In the genomic region with DNA sequence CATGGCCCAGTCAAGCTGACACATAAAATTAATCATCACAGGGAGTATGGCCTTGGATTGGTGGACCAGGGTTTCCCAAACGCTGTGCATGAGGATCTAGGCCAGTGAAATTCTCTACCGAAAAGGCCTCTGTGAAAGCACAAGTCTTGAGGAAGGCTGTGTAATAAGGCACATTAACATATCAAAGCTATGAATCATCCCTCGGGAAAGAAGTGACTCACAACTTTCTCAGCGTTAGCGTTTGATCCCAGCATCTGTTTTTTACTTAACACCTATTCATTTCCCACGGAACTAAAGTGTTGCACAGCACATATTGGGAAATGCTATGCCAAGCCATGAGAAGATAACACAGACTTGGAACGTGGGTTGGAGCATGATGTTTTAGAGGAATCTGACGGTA, we compare ENCODE assay signal across 10 mouse cellular contexts. TPM values are rescaled to one million over a fixed set of nuclear protein-coding genes. Genes with fewer than 3 reads are reported as not detected.
DNase-seq lines count a peak whose midpoint lies in the region; ATAC-seq and TF ChIP-seq lines count a peak whose summit lies in the region.
"Had no signal": no experiment of that assay in that cellular context is flagged by ENCODE, and none has a peak within 500 bp of the region (broad histone marks: within the 10 kb centered on the region; RNA-seq: fewer than 3 reads in every experiment).

No protein-coding gene starts in this region.

- H3K27me3 ChIP-seq in forebrain, embryonic 10.5 days (ENCODE audit: poor library complexity, severe bottlenecking): peaks cover 18% of the 10 kb centered on the region
- H3K27me3 ChIP-seq in forebrain, embryonic 15.5 days: no peaks in the 10 kb centered on the region
- H3K27me3 ChIP-seq in intestine, postnatal 0 days (replicated peaks; ENCODE audit: control insufficient read depth, insufficient read depth, low read length): no peaks in the 10 kb centered on the region
- no peaks in the 10 kb centered on the region for H3K27me3 ChIP-seq in stomach, postnatal 0 days (ENCODE audit: control insufficient read depth, insufficient read depth, low read length)
- H3K27me3 ChIP-seq: liver, embryonic 15.5 days had no signal

- no peak for TF ChIP-seq EP300 in stomach, postnatal 0 days (optimal IDR thresholded peaks at IDR 0.05)

- no peak for ATAC-seq in forebrain, embryonic 15.5 days (replicated peaks)
- peak; percentile 53 for ATAC-seq in intestine, postnatal 0 days
- ATAC-seq in stomach, postnatal 0 days (ENCODE audit: low FRiP score, low TSS enrichment): peak; percentile 84
- no peak for ATAC-seq in granulocyte monocyte progenitor cell, adult 5-6 weeks (replicated peaks; ENCODE audit: poor library complexity, severe bottlenecking)

- 62% methylated on average over 8 of the region's 8 CpGs for WGBS in forebrain, embryonic 10.5 days
- 13% methylated on average over 8 of the region's 8 CpGs for WGBS in forebrain, embryonic 15.5 days
- 21% methylated on average over 8 of the region's 8 CpGs for WGBS in intestine, postnatal 0 days
- 17% methylated on average over 8 of the region's 8 CpGs for WGBS in stomach, postnatal 0 days

- H3K4me1 ChIP-seq in forebrain, embryonic 10.5 days: peaks cover 51% of the 10 kb centered on the region
- H3K4me1 ChIP-seq in forebrain, embryonic 15.5 days: 0 out of 2 replicates have a peak, but pooled peaks cover 6% of the 10 kb centered on the region
- 0 out of 2 replicates have a peak, but pooled peaks cover 2% of the 10 kb centered on the region for H3K4me1 ChIP-seq in intestine, postnatal 0 days (replicated peaks; ENCODE audit: control insufficient read depth, insufficient read depth, low read length)
- no peaks in the 10 kb centered on the region for H3K4me1 ChIP-seq in stomach, postnatal 0 days (replicated peaks; ENCODE audit: control insufficient read depth, insufficient read depth)
- H3K4me1 ChIP-seq: liver, embryonic 15.5 days had no signal

- H3K27ac ChIP-seq in forebrain, embryonic 10.5 days: peak overlapping the region; percentile 72
- H3K27ac ChIP-seq in forebrain, embryonic 15.5 days (replicated peaks): no peak overlapping the region
- H3K27ac ChIP-seq in intestine, postnatal 0 days (ENCODE audit: low read depth, low read length): no peak overlapping the region
- peak overlapping the region; percentile 36; the same call in 1 of the 2 replicates for H3K27ac ChIP-seq in stomach, postnatal 0 days (replicated peaks)
- H3K27ac ChIP-seq: liver, embryonic 15.5 days had no signal

- H3K36me3 ChIP-seq in forebrain, embryonic 10.5 days (replicated peaks): no peaks in the 10 kb centered on the region
- no peaks in the 10 kb centered on the region for H3K36me3 ChIP-seq in forebrain, embryonic 15.5 days
- H3K36me3 ChIP-seq in intestine, postnatal 0 days (ENCODE audit: control insufficient read depth, insufficient read depth): no peaks in the 10 kb centered on the region
- no peaks in the 10 kb centered on the region for H3K36me3 ChIP-seq in stomach, postnatal 0 days (ENCODE audit: control insufficient read depth, insufficient read depth, low read length)
- H3K36me3 ChIP-seq: liver, embryonic 15.5 days had no signal

- H3K9ac ChIP-seq in forebrain, embryonic 15.5 days (replicated peaks): no peak overlapping the region
- no peak overlapping the region for H3K9ac ChIP-seq in intestine, postnatal 0 days (ENCODE audit: low read depth, low read length)
- no peak overlapping the region for H3K9ac ChIP-seq in stomach, postnatal 0 days (ENCODE audit: low read length)
- H3K9ac ChIP-seq: liver, embryonic 15.5 days had no signal

- no peak for DNase-seq in forebrain, embryonic 10.5 days (ENCODE audit: extremely low spot score, low spot score)
- peak; percentile 79 for DNase-seq in right cerebral cortex, adult 18-20 months
- no peak for DNase-seq in right cerebral cortex, postnatal 4 days
- DNase-seq in stomach, postnatal 0 days (ENCODE audit: low spot score): peak; percentile 41
- no peak for DNase-seq in liver
- DNase-seq: kidney, adult 18-20 months had no signal

- no peak for TF ChIP-seq CTCF in intestine, postnatal 0 days (IDR thresholded peaks at IDR 0.05; ENCODE audit: low read depth)
- no peak for TF ChIP-seq CTCF in stomach, postnatal 0 days (IDR thresholded peaks at IDR 0.05; ENCODE audit: low read depth)

- H3K4me3 ChIP-seq in forebrain, embryonic 10.5 days: no peak overlapping the region
- no peak overlapping the region for H3K4me3 ChIP-seq in forebrain, embryonic 15.5 days
- no peak overlapping the region for H3K4me3 ChIP-seq in intestine, postnatal 0 days (ENCODE audit: low read depth, low read length)
- H3K4me3 ChIP-seq in stomach, postnatal 0 days (ENCODE audit: low read depth, low read length): no peak overlapping the region
- H3K4me3 ChIP-seq: liver, embryonic 15.5 days had no signal

- no peaks in the 10 kb centered on the region for H3K9me3 ChIP-seq in forebrain, embryonic 10.5 days
- no peaks in the 10 kb centered on the region for H3K9me3 ChIP-seq in forebrain, embryonic 15.5 days
- H3K9me3 ChIP-seq in intestine, postnatal 0 days (ENCODE audit: control insufficient read depth): no peaks in the 10 kb centered on the region
- no peaks in the 10 kb centered on the region for H3K9me3 ChIP-seq in stomach, postnatal 0 days (ENCODE audit: control insufficient read depth, low read length)
- H3K9me3 ChIP-seq: liver, embryonic 15.5 days had no signal

- no peak overlapping the region for H3K4me2 ChIP-seq in forebrain, embryonic 15.5 days (replicated peaks)
- H3K4me2 ChIP-seq in intestine, postnatal 0 days (replicated peaks; ENCODE audit: low read depth): no peak overlapping the region
- H3K4me2 ChIP-seq in stomach, postnatal 0 days (replicated peaks; ENCODE audit: low read depth): no peak overlapping the region
- H3K4me2 ChIP-seq: liver, embryonic 15.5 days had no signal

RNA-seq across cellular contexts. Expression of a gene that starts 21.2 kb away (rescaled TPM):
- polyA plus RNA-seq in forebrain, embryonic 10.5 days (2016; fragmentation: Nextera tagmentation; extraction: Ambion mirVana): 75.2 and 81.4 TPM in 2 replicates
- 55.5 and 60.7 TPM in 2 replicates for polyA plus RNA-seq in forebrain, embryonic 15.5 days (2015; fragmentation: Nextera tagmentation; extraction: Ambion mirVana)
- polyA plus RNA-seq in intestine, postnatal 0 days (2015; fragmentation: Nextera tagmentation; extraction: Ambion mirVana): 36.0 and 36.6 TPM in 2 replicates
- polyA plus RNA-seq in stomach, postnatal 0 days (2015; fragmentation: Nextera tagmentation; extraction: Ambion mirVana): 33.6 and 34.0 TPM in 2 replicates
- 52.4 and 77.4 TPM in 2 replicates for total RNA-seq in granulocyte monocyte progenitor cell, adult 5-6 weeks (2014; fragmentation: Nextera tagmentation)
- 51.5 and 73.9 TPM in 2 replicates for total RNA-seq in granulocyte monocyte progenitor cell, adult 5-6 weeks (2017)

RNA-seq across cellular contexts. Expression of a gene that starts 52.3 kb away (rescaled TPM):
- polyA plus RNA-seq in forebrain, embryonic 10.5 days (2016; fragmentation: Nextera tagmentation; extraction: Ambion mirVana): 72.5 and 77.8 TPM in 2 replicates
- polyA plus RNA-seq in forebrain, embryonic 15.5 days (2015; fragmentation: Nextera tagmentation; extraction: Ambion mirVana): 52.2 and 53.4 TPM in 2 replicates
- polyA plus RNA-seq in intestine, postnatal 0 days (2015; fragmentation: Nextera tagmentation; extraction: Ambion mirVana): 32.2 and 32.9 TPM in 2 replicates
- polyA plus RNA-seq in stomach, postnatal 0 days (2015; fragmentation: Nextera tagmentation; extraction: Ambion mirVana): 34.6 and 35.9 TPM in 2 replicates
- total RNA-seq in granulocyte monocyte progenitor cell, adult 5-6 weeks (2014; fragmentation: Nextera tagmentation): 114 and 124 TPM in 2 replicates
- total RNA-seq in granulocyte monocyte progenitor cell, adult 5-6 weeks (2017): 64.8 and 64.9 TPM in 2 replicates

Comparison
In these comparisons a context has a peak if more than half of its experiments do, and no peak if none do; other contexts are left out.
1. DNase-seq: peak in right cerebral cortex, adult 18-20 months (single experiment) and stomach, postnatal 0 days (single experiment); none in forebrain, embryonic 10.5 days (single experiment), right cerebral cortex, postnatal 4 days (single experiment) and liver (single experiment).
2. H3K27ac ChIP-seq: peak in forebrain, embryonic 10.5 days (single experiment) and stomach, postnatal 0 days (single experiment); none in forebrain, embryonic 15.5 days (single experiment) and intestine, postnatal 0 days (single experiment).
3. ATAC-seq: peak in intestine, postnatal 0 days (single experiment) and stomach, postnatal 0 days (single experiment); none in forebrain, embryonic 15.5 days (single experiment) and granulocyte monocyte progenitor cell, adult 5-6 weeks (single experiment).